Mouse (Mus musculus): Measurements from ENCODE around the gene Snn. TPM values are rescaled to one million over a fixed set of nuclear protein-coding genes. Genes with fewer than 3 reads are reported as not detected.

Gene Snn
- polyA plus RNA-seq (2021; fragmentation: Nextera tagmentation): 30.0 and 39.6 TPM in 2 replicates
- long read RNA-seq, experiment 1, transcript Snn-201 (2 exons, 2,872 nt): major isoform, 9 of 26 reads
- long read RNA-seq, experiment 1, partial matches to known transcripts: 16 of 26 reads
- long read RNA-seq, experiment 1, other reads (novel, unspliced or antisense): 1 of 26 reads
- long read RNA-seq, experiment 2, transcript Snn-201 (2 exons, 2,872 nt): major isoform, 41 of 42 reads
- long read RNA-seq, experiment 2, partial matches to known transcripts: 0 of 42 reads
- long read RNA-seq, experiment 2, other reads (novel, unspliced or antisense): 1 of 42 reads

GRCm38 (mm10) chr16:11060645-11061044 is at the start of gene Snn:
Gene Snn (plus strand): TSS chr16:11060945.

GRCm38 (mm10) chr16:11066029-11066832 is 5.5 kb downstream of the Snn start, which contains the start of gene Litaf:
Gene Litaf (minus strand): TSS chr16:11066157.

Other genes with a start within 250 kb of the Snn start
- not detected in 2 replicates for gene Gm11172, start 248.0 kb upstream of the Snn start, polyA plus RNA-seq (2021; fragmentation: Nextera tagmentation)
- gene Rmi2, start 225.9 kb upstream of the Snn start, polyA plus RNA-seq (2021; fragmentation: Nextera tagmentation): 0.06 and 0.08 TPM in 2 replicates
- 19.2 and 24.8 TPM in 2 replicates for gene Litaf, start 5.2 kb downstream of the Snn start, polyA plus RNA-seq (2021; fragmentation: Nextera tagmentation)
- gene Txndc11, start 73.7 kb downstream of the Snn start, polyA plus RNA-seq (2021; fragmentation: Nextera tagmentation): 12.3 and 13.4 TPM in 2 replicates
- 9.9 and 12.9 TPM in 2 replicates for gene Zc3h7a, start 115.4 kb downstream of the Snn start, polyA plus RNA-seq (2021; fragmentation: Nextera tagmentation)
- gene Rsl1d1, start 142.4 kb downstream of the Snn start, polyA plus RNA-seq (2021; fragmentation: Nextera tagmentation): 43.2 and 44.0 TPM in 2 replicates
- gene Gspt1, start 193.4 kb downstream of the Snn start, polyA plus RNA-seq (2021; fragmentation: Nextera tagmentation): 14.6 and 16.5 TPM in 2 replicates